Mouse (Mus musculus) heart, adult 2 months (tissue): ENCODE measurements around the gene Plppr5. TPM values are rescaled to one million over a fixed set of nuclear protein-coding genes. Genes with fewer than 3 reads are reported as not detected.

Experiments
- DNase-seq, 2 experiments: peaks; one replicate each; pipeline ENCODE4 v3.0.0; 2021
- H3K27ac ChIP-seq: fragments of 200-600 bp; 2 replicates; pipeline ENCODE4 v1.8.1; 2022
- H3K27me3 ChIP-seq: fragments of 200-500 bp; 2 replicates; pipeline ENCODE4 v1.6.1; 2012; ENCODE audit warnings: mild to moderate bottlenecking, low read length, inconsistent platforms, mixed read lengths; ENCODE audit not compliant: control insufficient read depth, insufficient read depth
- H3K36me3 ChIP-seq: fragments of 200-500 bp; 2 replicates; pipeline ENCODE4 v1.6.1; 2012; ENCODE audit warnings: low read length, inconsistent platforms; ENCODE audit not compliant: control insufficient read depth, insufficient read depth
- H3K4me1 ChIP-seq: fragments of 200-500 bp; 2 replicates; pipeline ENCODE4 v1.6.1; 2011; ENCODE audit warnings: low read length; ENCODE audit not compliant: control insufficient read depth, insufficient read depth
- H3K4me3 ChIP-seq: fragments of 200-600 bp; 2 replicates; pipeline ENCODE4 v1.8.1; 2022
- H3K79me2 ChIP-seq: fragments of 200-500 bp; replicated peaks from 2 replicates; pipeline ENCODE4 v1.6.1; 2012; ENCODE audit warnings: mild to moderate bottlenecking, inconsistent platforms, low read length, moderate library complexity, mixed read lengths; ENCODE audit not compliant: control insufficient read depth, insufficient read depth
- H3K9ac ChIP-seq: fragments of 200-500 bp; 2 replicates; pipeline ENCODE4 v1.6.1; 2012; ENCODE audit warnings: low read depth, mild to moderate bottlenecking, control low read depth, inconsistent platforms, low read length, mixed read lengths
- CTCF ChIP-seq: fragments of 200-600 bp; IDR thresholded peaks from 2 replicates; pipeline ENCODE4 v1.8.1; 2022; ENCODE audit warnings: antibody characterized with exemption, mild to moderate bottlenecking, moderate library complexity
- EP300 ChIP-seq: fragments of 200-500 bp; IDR thresholded peaks from 2 replicates; pipeline ENCODE4 v1.6.1; 2011; ENCODE audit warnings: low read depth, low read length, control low read depth; ENCODE audit not compliant: insufficient read depth
- POLR2A ChIP-seq: fragments of 200-500 bp; IDR thresholded peaks from 2 replicates; pipeline ENCODE4 v1.6.1; 2011; ENCODE audit warnings: mild to moderate bottlenecking, low read depth, low read length, control low read depth; ENCODE audit not compliant: insufficient read depth
- WGBS: fragments of 180-500 bp; shearing (Covaris S2); methylation state at CpG from one replicate; pipeline ENCODE4 v1.1.7; 2018; 5-methylcytosine and 5-hydroxymethylcytosine counted together
- intact Hi-C: fragments of 180-260 bp; cut with DNase I; formaldehyde crosslinking; loops from one replicate; pipeline ENCODE4 v1.15.1; 2025
- polyA plus RNA-seq: library from polyadenylated mRNA; depleted of rRNA; stranded (reverse); fragments of >200 nt; gene quantifications from 2 replicates; pipeline ENCODE4 v1.2.3, GENCODE M21; 2012
- total RNA-seq, 2 experiments: library from RNA; stranded (reverse); gene quantifications; 2 replicates each; pipeline ENCODE4 v1.2.3; 2021

The Plppr5 gene
- total and polyA plus RNA-seq, 3 experiments: 0.11 to 0.20 (median 0.13) TPM

DNA sequence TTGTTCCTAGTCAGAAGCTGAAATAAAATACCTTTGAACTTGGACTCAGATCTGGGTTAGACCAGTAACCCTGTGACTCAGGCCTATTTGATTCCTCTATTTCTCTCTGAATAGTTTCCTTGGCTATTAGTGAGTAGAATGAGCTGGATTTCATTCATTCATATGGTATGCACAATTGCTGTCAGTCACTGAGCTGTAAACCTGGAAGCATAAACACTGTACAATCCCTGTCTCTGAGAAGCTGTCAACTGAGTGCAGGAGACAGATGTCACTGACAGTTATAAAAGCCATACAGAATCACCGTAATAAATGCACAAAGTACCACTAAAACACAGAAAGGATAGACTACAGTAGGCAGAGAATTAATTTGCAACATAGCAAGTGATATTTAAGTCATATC is 40.2 kb downstream of the Plppr5 start:
- Histone ChIP-seq H3K9ac (no peak overlapping the region), H3K4me3 (no peak overlapping the region), H3K4me1 (no peaks in the 10 kb centered on the region; the same call in 1 of the 2 replicates), H3K27ac (no peak overlapping the region), H3K27me3 (no peaks in the 10 kb centered on the region), H3K79me2 (no peaks in the 10 kb centered on the region), H3K36me3 (no peaks in the 10 kb centered on the region)
- intact Hi-C loops: no loop called here
- WGBS: 63% methylated on average over 1 of the region's 1 CpGs
- no peak for DNase-seq
- TF ChIP-seq CTCF (no peak), EP300 (no peak), POLR2A (no peak)

DNA sequence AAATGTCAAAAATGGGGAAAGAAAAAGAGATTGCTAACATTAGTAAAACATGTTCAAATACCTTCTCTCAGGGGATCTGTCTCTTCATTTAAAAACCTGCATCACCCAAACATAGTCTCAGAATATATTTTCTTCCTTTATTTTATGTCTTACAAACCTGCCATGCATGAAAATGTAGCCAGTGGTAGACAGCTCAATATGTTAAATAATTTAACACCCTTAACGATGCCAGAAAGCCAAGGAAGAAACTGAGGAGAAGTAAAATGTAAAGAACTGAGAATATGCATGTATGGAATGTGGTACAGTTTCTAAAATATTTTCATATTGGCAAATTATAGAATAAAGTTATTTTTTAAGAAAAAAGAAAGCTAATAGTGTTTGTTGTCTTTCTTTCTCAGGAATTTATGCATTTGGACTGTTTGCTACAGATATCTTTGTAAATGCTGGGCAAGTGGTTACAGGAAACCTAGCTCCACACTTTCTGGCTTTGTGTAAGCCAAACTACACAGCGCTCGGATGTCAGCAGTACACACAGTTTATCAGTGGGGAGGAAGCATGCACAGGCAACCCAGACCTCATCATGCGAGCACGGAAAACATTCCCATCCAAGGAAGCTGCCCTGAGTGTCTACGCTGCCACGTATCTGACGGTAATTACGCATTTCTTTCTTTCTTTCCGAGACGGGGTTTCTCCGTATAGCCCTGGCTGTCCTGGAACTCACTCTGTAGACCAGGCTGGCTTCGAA is 50.8 kb downstream of the Plppr5 start:
- Histone ChIP-seq H3K27me3 (no peaks in the 10 kb centered on the region), H3K27ac (no peak overlapping the region), H3K36me3 (no peaks in the 10 kb centered on the region), H3K4me3 (no peak overlapping the region), H3K79me2 (no peaks in the 10 kb centered on the region), H3K4me1 (no peaks in the 10 kb centered on the region), H3K9ac (no peak overlapping the region)
- 80% methylated on average over 13 of the region's 13 CpGs for whole genome bisulfite sequencing
- intact Hi-C loops: no loop called here
- no peak for DNase-seq
- TF ChIP-seq POLR2A (no peak), EP300 (no peak), CTCF (no peak)

DNA sequence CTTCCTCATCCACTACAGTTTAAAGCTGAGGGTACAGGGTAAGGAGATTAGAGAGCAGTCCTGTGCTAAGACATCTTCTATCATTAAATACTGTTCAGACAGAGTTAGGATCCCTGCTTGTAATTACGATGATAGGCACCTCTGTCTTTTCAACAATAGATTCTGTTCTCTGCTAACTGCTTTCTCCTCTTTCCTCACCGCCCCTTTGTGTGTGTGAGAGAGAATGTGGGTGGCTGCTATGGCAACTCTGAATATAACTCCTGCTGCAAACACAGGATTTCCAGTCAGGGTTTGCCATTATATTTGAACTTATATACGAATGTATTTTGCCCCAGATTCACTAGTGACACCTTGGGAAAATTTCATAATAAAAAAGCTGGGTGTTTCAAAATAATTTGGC is 54.2 kb downstream of the Plppr5 start:
- H3K27me3 ChIP-seq: no peaks in the 10 kb centered on the region
- H3K36me3 ChIP-seq: no peaks in the 10 kb centered on the region
- no peak overlapping the region for H3K4me3 ChIP-seq
- no peaks in the 10 kb centered on the region for H3K4me1 ChIP-seq
- no peak for TF ChIP-seq POLR2A
- no peak for TF ChIP-seq CTCF
- no peak for TF ChIP-seq EP300
- H3K79me2 ChIP-seq: no peaks in the 10 kb centered on the region
- no peak overlapping the region for H3K27ac ChIP-seq
- H3K9ac ChIP-seq: no peak overlapping the region
- no peak for DNase-seq
- intact Hi-C loops: no loop called here
- 81% methylated on average over 3 of the region's 3 CpGs for WGBS

DNA sequence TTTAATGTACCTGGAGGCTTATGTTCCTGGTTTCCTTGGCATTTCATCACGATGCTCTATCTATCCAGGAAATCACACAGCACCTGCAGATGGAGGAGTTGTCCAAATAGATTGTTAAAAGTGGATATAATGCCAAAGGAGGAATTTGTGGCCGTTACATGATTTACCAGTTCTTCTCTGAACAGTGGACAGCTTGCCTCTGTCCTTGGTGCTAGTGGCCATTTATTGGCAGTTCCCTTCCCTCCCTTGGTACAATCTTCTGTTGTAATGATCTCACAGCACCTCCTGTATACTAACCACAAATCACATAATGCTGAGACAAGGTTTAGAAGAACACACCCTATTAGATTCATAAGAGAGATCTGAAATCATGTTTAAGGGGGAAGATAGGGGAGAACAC is 55.7 kb downstream of the Plppr5 start:
- Histone ChIP-seq H3K36me3 (no peaks in the 10 kb centered on the region), H3K79me2 (no peaks in the 10 kb centered on the region), H3K27me3 (no peaks in the 10 kb centered on the region), H3K4me1 (no peaks in the 10 kb centered on the region), H3K27ac (no peak overlapping the region), H3K9ac (no peak overlapping the region), H3K4me3 (no peak overlapping the region)
- 31% methylated on average over 2 of the region's 2 CpGs for WGBS
- no peak for DNase-seq
- intact Hi-C loops: no loop called here
- no peak for TF ChIP-seq POLR2A
- no peak for TF ChIP-seq EP300
- no peak for TF ChIP-seq CTCF

DNA sequence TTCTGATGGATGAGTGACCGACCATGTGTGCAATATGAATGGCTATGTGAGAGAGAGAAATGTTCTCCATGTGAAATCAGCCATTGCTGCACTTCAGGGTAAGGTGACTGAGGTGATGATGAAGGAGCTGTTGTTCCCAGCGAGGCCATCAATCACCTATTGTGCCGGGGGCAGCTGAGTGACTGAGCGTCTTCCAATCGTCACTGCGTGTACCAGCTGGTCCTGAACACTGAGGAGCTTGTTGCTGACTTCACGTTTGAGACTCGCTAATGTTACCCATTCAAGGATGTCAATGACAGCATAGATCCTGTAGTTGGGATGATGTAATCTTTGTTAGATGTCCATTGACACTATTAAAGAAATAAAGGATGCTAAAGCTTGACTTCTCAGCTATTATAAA is 74.0 kb downstream of the Plppr5 start:
- 74% methylated on average over 8 of the region's 8 CpGs for WGBS

DNA sequence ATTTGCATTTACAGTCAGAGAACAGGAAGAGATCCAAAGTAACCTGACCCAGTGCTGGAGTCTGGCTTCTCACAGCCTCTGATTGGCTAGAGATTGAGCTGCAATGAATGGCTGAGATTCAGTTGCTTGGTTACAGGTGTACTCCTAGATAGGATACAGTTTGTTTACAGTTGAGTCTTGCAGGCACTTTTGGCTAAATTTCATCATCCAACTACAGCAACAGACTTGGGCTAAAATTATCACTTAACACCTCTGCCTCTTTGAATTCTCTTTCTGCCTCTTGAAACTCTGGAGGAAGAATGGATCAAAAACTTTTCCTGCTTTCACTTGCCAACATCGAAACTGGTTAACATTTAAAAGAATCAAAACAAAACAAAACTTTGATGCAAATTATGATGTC is 89.7 kb downstream of the Plppr5 start:
- H3K27ac ChIP-seq: no peak overlapping the region
- DNase-seq: no peak
- H3K4me3 ChIP-seq: no peak overlapping the region
- no peaks in the 10 kb centered on the region for H3K36me3 ChIP-seq
- H3K4me1 ChIP-seq: no peaks in the 10 kb centered on the region
- 51% methylated on average over 1 of the region's 1 CpGs for WGBS
- intact Hi-C loops: no loop called here
- H3K27me3 ChIP-seq: no peaks in the 10 kb centered on the region
- H3K9ac ChIP-seq: no peak overlapping the region
- TF ChIP-seq CTCF: no peak
- no peak for TF ChIP-seq EP300
- no peak for TF ChIP-seq POLR2A
- H3K79me2 ChIP-seq: no peaks in the 10 kb centered on the region

More for the DNA sequence above, 74.0 kb downstream of the Plppr5 start:
- Histone ChIP-seq H3K27ac (no peak overlapping the region), H3K4me3 (no peak overlapping the region), H3K4me1 (no peaks in the 10 kb centered on the region), H3K36me3 (no peaks in the 10 kb centered on the region), H3K79me2 (no peaks in the 10 kb centered on the region), H3K27me3 (no peaks in the 10 kb centered on the region), H3K9ac (no peak overlapping the region)
- intact Hi-C loops: no loop called here
- TF ChIP-seq POLR2A (no peak), CTCF (no peak), EP300 (no peak)
- no peak for DNase-seq
